Mouse (Mus musculus) erythroid progenitor cell, adult 5-6 weeks (primary cell): ENCODE measurements around the gene Dnase1l2. TPM values are rescaled to one million over a fixed set of nuclear protein-coding genes. Genes with fewer than 3 reads are reported as not detected.
A peak's percentile ranks its signal among the peaks of the same experiment; 100 is the strongest.
"Not testable (repeated sequence)": the region's sequence is repeated elsewhere in the genome, so short reads cannot be mapped to it uniquely, and the experiment has no call there.

Experiments
- ATAC-seq: replicated peaks from 2 replicates; pipeline ENCODE4 v1.8.0; 2016; ENCODE audit warnings: moderate number of reproducible peaks, mild to moderate bottlenecking, moderate TSS enrichment, inconsistent platforms; ENCODE audit not compliant: poor library complexity, low FRiP score, severe bottlenecking
- total RNA-seq, 2 experiments: library from RNA; stranded (forward) in 1 of 2; stranded (reverse) in 1 of 2; fragments of 150-400 nt in 1 of 2; fragments of 186-747, 209-891 nt in 1 of 2; gene quantifications; 2 replicates each; pipeline versions ENCODE4 v1.2.3 to v1.2.4; 2015 to 2017; ENCODE audit warnings: low replicate concordance in 2 of 2

The Dnase1l2 gene
- total RNA-seq, 2 experiments from 2014 or later, result 1.2 to 4.6 TPM

DNA sequence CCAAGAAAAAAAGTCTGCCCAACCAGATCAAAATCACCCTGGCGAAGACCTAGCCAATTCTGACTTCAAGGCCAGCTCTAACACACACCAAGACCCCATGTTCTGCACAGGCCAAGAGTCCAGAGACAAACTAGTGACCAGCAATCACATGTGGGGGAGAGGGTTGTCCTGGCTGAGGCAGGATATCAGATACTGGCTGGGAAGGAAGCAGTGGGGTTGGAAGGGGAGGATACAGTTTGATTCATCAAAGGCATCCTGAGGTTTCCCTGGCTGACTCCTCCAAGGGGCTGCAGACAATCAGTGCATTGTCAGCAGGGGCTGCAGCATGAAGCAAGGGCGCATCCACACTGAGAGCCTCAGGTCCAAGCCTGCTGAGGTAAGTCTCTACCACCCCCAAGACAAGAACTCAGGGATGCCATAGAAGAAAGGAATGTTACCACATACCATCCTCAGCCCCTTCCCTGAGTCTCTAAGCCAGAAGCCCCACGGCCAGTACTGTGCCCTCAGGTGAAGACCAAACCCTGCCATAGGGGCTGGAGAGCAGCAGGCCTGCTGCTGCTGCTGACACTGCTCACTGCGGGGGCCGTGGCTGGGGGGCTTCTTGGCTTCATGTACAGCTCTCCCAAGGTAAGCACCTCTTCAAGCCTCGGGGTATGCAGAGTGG is 30.8 kb upstream of the Dnase1l2 start, which contains the start of gene Bricd5:
Gene Bricd5, plus strand, starts transcription at position 273 of the 664 bp plus-strand sequence.
- ATAC-seq, result no peak

DNA sequence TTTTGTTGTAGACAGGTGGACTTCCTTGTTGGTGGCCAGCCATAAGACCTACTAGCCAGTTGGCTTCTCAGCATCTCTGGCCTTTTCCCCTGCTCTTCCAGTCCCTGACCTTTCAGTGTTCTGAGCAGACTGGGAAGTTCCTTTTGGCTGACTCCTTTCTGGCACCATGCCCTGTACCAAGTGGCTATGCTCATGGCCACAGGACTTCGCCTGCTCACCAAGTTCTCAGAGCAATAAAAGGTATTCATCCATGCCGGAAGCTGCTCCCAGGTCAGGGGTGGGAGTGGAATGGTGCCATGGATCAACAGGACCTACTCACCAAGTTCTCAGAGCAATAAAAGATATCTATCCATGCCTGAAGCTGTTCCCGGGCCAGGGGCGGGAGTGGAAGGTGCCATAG is 29.6 kb upstream of the Dnase1l2 start:
- no peak for ATAC-seq

DNA sequence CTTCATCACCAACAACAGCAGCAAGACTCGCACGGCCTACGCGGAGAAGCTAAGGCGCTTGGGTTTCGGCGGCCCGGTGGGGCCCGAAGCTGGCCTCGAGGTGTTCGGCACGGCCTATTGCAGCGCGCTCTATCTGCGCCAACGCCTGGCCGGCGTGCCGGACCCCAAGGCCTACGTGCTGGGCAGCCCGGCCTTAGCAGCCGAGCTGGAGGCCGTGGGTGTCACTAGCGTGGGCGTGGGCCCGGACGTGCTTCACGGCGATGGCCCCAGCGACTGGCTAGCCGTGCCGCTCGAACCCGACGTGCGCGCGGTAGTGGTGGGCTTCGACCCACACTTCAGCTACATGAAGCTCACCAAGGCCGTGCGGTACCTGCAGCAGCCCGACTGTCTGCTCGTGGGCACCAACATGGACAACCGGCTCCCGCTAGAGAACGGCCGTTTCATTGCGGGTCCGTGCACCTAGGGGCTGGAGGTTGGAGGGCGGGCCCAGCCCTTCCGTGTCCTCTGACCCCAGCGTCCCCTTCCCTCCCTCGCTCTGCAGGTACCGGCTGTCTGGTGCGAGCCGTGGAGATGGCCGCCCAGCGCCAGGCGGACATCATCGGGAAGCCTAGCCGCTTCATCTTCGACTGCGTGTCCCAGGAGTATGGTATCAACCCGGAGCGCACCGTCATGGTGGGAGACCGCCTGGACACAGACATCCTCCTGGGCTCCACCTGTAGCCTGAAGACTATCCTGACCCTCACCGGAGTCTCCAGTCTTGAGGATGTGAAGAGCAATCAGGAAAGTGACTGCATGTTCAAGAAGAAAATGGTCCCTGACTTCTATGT is 28.0 kb upstream of the Dnase1l2 start:
- peak; percentile 11; the same call in 1 of the 2 replicates for ATAC-seq

DNA sequence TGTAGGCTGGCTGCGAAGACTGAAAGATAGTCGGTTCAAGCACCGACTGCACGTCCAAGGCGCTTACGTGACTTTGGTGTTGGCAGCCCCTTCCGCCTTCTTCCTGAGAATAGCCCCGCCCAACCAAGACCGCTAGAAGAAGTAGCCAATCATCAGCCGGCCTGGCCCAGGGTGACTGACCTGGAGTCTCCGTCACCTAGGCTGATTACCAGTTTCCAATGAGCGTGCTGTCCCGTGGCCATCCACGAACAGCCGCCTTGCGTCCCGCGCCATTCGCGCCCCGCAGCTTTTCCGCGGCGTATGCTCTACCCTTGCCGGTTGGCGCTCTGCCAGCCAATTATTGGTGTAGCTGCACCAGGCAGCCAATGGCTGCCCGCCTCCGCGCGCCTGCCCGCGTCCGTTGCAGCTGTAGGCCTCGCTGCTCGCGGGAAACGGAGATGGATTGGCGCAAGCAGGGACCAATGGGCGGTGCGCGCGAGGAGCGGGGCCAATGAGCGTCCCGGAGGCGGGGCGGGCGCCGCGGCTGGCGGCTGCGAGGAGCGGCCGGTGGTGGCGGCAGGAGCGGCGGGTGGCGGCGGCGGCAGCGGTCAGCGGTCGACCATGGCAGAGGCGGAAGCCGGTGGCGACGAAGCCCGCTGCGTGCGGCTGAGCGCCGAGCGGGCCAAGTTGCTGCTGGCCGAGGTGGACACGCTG is 27.2 kb upstream of the Dnase1l2 start, which contains the start of the genes E4f1 and Pgp:
Gene E4f1, minus strand, starts transcription at position 404 of the 693 bp plus-strand sequence.
Gene Pgp, plus strand, starts transcription at position 483 of the 693 bp plus-strand sequence.
- ATAC-seq, result peak; percentile 93

DNA sequence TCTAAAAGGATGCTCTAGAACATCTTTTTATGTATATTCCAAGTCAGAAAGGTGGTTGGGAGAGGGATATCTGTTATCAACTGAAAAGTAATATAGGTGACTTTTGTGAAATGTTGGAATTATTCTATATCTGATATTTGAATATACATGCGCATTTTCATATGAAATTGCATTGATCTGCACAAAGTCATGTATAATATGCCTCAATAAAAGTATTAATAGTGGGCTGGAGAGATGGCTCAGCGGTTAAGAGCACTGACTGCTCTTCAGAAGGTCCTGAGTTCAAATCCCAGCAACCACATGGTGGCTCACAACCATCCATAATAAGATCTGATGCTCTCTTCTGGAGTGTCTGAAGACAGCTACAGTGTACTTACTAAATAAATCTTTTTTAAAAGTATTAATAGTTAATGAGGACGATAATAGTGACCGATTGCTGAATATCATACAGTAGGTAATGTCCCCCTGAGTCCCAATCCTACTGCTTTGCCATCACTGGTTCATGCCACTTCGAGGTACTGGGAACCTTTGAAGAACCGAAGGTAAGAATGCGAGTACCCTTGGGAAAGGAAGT is 26.5 kb upstream of the Dnase1l2 start:
- ATAC-seq, result no peak

DNA sequence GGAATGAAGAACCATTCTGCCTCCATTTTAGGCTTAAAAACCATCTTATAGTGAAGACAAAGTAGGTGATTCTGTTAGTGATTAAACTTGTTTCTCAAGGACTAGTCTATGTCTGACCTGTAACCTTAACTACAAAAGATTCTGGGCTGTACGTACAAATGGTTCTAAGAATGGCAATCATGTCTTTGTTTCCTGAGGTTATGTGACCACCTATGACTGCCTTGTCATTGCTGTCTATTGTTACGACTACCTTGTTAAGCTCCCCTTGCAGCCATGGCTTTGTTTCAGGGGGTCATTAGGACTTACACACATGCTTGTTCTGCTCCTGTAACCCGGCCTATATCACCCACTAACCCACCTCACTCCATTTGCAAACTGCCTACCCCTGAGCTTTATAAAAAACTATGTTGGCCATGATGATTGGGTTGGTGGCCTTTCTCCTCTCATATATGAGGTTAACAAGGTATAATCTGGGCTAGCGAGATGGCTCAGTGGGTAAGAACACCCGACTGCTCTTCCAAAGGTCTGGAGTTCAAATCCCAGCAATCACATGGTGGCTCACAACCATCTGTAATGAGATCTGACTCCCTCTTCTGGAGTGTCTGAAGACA is 25.8 kb upstream of the Dnase1l2 start:
- ATAC-seq, result no peak

DNA sequence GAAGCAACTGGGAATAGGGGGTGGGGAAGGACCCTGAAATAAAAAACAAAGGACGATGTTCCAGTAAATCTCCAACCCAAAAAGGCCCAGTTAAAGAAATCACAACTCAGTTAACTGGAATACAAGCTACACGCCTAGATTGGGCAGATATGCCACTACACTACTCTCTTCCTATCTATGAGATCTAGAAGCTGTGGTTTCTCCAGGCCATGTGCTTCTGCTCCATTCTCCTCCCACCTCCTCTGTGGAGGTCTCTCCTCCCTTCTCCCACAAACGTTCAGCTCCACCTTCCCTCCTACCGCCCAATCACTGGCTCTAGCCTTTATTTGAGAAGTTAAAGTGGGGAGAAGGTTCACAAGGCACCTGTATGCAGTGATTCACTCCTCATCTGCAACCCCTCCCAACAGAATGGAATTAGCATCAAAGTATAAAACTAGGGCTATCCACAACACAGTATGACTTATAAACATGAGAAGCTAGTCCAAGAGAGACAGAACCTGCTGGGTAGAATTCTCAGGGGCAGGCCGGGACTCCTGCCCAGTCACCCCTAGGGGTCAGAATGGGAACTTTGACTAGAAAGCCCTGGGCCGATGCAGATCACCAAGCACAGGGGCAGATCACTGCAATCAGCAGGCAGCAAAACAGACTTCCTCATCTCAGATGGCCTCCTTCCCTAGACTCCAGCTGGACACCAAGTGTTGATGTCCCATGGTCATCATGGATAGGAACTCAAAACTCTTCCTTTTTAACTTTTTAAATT is 20.6 kb upstream of the Dnase1l2 start:
- 0 out of 2 replicates have a peak, but pooled peaks have one; percentile 47 for ATAC-seq

DNA sequence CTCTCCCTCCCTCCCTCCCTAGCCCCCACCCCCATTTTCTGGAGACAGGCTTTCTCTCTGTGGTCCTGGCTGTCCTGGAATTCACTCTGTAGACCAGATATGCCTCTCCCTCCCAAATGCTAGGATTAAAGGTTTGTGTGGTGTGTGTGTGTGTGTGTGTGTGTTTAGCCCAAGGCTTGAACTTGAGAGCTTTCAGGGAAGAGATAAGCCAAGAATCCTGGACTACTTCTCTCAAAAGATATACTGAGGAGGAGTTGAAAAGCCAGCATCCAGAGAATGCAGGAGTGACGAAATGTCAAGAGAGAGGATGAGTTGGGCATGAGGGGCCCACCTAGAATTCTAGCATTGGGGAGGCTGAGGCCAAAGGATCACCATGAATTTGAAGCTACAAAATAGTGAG is 20.0 kb upstream of the Dnase1l2 start:
- no peak for ATAC-seq

DNA sequence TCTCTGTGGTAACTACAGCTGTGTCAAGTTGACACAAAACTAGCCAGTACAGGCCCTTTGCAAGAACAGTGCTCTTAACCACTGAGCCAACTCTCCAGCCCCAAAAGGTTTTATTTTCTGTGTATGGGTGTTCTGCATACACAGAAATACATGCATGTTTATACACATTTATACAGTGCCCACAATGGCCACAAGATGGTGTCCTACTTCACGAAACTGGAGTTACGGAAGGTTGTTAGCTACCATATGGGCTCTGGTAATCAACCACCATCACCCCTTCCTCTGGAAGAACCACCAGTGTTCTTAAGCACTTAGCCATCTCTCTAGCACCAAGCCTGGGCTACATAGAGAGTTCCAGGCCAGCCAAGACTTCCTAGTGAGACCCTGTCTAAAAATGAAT is 18.7 kb upstream of the Dnase1l2 start:
- peak; percentile 75; the same call in 1 of the 2 replicates for ATAC-seq

DNA sequence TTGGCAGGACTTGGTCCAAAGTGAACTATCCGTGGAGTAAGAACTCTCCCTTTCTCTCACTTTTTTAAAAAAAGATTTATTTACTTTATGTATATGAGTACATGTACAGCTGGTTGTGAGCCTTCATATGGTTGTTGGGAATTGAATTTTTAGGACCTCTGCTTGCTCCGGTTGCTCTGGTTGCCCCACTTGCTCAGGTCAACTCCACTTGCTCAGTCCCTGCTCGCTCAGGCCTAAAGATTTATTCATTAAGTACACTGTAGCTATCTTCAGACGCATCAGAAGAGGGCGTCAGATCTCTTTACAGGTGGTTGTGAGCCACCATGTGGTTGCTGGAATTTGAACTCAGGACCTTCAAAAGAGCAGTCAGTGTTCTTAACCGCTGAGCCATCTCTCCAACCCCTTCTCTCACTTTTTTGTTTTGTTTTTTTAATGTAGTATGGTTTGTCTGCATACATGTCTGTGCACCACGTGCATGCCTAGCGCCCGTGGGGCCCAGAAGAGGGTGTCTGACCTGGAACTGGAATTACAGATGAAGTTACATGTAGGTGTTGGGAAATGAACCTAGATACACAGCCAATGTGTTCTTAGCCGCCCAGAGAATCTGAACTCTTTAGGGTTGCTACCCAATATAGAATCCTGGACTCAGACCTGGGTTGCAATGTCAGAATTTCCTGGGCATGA is 12.8 kb upstream of the Dnase1l2 start:
- not testable (repeated sequence) for ATAC-seq

DNA sequence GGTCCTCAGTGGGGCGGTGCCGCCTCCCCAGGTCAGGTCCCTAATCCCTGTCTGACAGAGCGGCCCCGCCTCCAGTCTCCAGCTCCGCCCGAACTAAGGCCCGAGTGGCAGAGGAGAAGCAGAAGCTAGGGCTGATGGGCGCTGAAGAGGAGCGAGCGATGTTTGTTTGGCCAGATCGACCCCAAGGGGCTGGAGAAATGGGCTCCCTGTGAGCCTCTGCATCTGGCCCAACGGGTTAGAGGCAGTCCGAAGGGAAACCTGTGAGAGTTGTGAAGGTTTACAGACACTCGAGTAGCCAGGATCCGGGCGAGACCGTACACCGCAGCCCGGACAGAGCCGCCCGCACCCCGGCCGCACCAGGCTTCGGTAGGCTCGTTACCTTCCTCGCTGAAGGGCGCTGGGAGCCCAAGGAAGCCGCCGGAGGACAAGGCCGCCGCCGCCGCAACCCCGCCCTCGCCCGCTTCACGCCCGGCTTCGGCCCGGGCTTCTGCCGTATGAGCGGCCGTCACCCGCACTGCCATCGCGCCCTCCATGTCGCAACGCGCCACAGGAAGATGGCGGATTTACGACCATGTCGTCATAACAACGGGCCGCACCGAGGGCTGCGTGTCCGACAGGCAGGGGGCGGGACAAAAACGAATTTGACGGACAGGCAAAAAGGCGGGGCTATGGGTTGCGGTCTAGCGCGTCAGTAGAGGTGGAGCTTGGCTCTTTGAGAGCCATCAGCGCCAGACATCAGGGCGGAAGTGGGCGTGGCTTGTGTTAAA is 12.0 kb upstream of the Dnase1l2 start:
- peak; percentile 91 for ATAC-seq

DNA sequence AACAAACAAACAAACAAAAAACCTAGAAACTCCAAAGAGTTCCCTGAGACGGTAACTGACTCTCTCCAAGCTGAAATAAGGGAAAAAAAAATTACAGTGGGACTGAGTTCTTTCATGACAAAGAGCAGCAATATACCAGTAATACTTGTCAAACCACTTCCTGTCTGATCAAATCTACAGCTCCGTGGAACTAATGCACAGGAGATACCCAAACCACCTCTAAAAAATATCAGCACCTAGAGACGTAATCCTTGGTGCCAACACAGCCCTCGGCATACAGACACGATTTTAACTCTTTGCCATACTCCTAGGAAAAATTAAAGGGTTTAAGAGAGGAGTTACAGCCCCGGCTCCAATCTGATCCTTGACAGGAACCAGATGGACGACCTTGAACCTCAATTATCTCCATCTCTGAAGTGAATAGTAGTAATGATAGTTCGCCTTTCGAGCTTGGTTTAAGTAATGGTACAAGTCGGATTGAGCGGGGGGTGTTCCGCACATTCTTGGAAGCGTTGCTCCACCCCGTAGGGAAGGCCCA is 11.4 kb upstream of the Dnase1l2 start:
- peak; percentile 10; the same call in 1 of the 2 replicates for ATAC-seq

DNA sequence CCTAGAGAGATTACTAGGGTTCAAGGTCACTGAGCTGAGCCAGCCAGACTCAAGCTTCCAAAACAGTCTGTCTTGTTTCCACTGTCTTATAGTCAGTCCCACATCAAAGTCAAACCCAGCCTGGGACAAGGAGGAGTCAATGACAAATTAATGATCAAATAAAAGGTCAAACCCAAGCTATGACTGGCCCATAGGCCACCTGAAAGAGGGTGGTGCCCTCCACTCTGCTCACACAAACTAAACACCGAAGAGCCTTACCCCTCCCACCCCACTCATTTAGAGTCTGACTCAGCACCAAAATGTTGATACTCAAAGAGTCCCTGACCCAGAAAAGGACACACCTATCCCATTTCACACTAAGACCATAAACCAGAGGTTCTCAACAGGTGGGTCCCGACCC is 10.5 kb upstream of the Dnase1l2 start:
- no peak for ATAC-seq

DNA sequence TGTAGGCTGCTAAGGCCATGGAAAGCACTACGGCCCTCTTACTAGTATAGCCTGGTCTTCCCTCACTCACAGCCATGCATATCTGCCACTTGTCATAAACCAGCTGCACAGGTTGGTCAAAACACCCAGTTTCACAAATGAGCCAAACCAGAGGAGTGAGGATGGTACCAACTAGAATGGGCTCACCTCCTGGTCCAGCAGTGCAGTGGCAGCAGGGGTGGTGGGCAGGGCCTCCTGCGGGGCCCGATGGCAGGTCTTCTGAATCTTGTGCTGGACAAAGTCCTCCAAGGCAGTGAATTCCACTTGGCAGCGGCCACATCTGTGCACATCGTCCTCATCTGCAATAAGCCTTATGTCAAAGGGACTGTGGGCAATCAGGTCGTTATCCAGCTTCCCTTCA is 8.3 kb upstream of the Dnase1l2 start:
- no peak for ATAC-seq

DNA sequence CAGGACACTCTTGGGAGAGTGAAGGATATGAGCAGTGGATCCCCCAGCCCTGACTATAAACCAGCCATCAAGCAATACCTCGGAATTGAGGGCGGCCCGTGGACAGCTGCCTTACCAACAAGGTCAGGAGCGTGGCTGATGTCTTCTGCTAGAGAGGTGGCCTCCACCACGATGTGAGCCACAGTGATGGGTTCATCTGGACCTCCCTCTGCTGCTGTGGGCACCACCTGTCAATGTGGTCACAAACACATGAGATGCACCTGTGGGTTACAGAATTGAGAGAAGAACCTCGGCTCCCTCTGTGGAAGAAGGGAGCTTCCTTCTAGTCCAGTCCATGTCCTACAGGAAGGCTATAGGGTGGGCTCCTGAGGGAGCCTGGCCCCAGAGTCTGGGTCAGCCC is 6.6 kb upstream of the Dnase1l2 start:
- ATAC-seq, result no peak

DNA sequence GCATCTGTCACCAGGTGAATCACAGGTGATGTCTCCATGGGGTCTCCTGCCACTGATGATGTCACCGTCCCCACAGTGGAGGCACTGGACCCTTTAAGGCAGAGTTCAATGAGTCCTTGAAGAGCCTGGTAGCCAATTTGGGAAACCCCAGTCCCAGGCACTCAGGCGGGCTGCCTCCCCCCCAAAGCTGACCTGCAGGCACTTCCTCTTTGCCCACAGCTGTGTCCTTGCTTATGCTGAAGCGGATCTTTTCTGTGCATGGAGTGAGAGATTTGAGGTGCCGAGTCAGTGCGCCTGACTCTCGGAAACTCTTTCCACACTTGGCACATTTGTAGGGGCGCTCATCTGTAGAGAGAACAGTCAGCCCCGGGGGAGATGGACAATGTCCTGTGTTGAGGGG is 3.7 kb upstream of the Dnase1l2 start:
- no peak for ATAC-seq

DNA sequence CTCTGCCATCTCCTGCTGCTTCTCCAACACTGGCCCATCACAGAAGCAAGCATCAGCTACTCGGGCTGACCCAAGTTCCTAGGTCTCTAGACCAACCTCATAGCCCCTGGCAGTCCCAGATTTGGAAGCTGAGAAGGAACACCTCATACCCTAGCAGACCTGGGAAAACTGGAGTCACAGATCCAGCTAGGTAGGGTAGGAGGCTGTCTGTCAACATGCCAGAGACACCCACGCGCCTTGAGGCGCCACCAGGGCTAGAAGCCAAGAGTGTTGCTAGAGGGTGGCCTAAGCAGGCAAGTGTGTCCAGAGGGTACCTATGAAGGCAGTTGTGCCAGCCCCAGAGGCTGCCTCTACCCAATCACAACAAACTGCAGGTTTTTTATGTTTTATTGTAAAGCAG is 504 bp upstream of the Dnase1l2 start:
- no peak for ATAC-seq
